Mouse (Mus musculus) lung, postnatal 0 days (tissue): ENCODE measurements at regions not wholly inside any gene's neighbourhood (a gene's known extent, or its start where the extent isn't known, plus 50 kb on each side); places are given as distances from the start of the nearest gene placed in this dataset.

Source experiments
- CTCF ChIP-seq: IDR thresholded peaks from 2 replicates; pipeline ENCODE4 v1.5.1; 2016; ENCODE audit warnings: antibody characterized with exemption, mild to moderate bottlenecking
- EP300 ChIP-seq: IDR thresholded peaks from 2 replicates; pipeline ENCODE4 v1.6.1; 2016; ENCODE audit warnings: antibody characterized with exemption, mild to moderate bottlenecking, control low read depth

DNA sequence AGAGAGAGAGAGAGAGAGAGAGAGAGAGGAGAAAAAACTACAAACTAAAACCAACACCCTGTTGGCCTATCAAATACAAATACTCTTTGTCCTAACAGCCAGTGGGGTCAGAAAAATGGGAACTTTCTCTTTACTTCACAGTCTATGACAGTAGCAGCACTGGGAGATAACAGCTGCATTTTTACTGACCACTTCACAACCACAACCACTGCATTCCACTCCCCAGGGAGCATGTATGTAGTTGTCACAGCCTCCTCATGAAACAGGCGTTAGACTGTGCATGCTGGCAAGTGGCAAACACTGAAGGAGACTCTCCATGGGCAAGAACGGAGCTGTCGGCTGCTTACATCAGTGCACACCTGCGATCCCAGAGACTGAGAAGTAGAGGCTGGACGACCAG lies 196.2 kb upstream of the Jmjd1c start:
- TF ChIP-seq CTCF: no peak
- TF ChIP-seq EP300: no peak
